Mouse (Mus musculus) midbrain, embryonic 14.5 days (tissue): ENCODE measurements at regions not wholly inside any gene's neighbourhood (a gene's known extent, or its start where the extent isn't known, plus 50 kb on each side); places are given as distances from the start of the nearest gene placed in this dataset. TPM values are rescaled to one million over a fixed set of nuclear protein-coding genes. Genes with fewer than 3 reads are reported as not detected.

Experiments
- ATAC-seq: fragments of 200-750 bp; cut with Nextera tagmentation; 2 replicates; pipeline ENCODE4 v1.8.0; 2017; ENCODE audit warnings: moderate number of reproducible peaks, moderate library complexity; ENCODE audit not compliant: low FRiP score, low TSS enrichment
- DNase-seq: peaks from one replicate; pipeline ENCODE4 v3.0.0-alpha.2; 2015
- H3K27ac ChIP-seq: fragments of 300-500 bp; sonication (generic); replicated peaks from 2 replicates; pipeline ENCODE4 v1.5.1; 2014; ENCODE audit warnings: mild to moderate bottlenecking, low read depth, low read length, moderate library complexity
- H3K27me3 ChIP-seq: fragments of 300-500 bp; sonication (generic); 2 replicates; pipeline ENCODE4 v1.6.1; 2014; ENCODE audit warnings: low read length, control low read depth, mixed read lengths; ENCODE audit not compliant: control insufficient read depth, insufficient read depth
- H3K36me3 ChIP-seq: fragments of 300-500 bp; sonication (generic); 2 replicates; pipeline ENCODE4 v1.6.1; 2014; ENCODE audit warnings: low read length, control low read depth; ENCODE audit not compliant: control insufficient read depth, insufficient read depth
- H3K4me1 ChIP-seq: fragments of 300-500 bp; sonication (generic); 2 replicates; pipeline ENCODE4 v1.6.1; 2014; ENCODE audit warnings: mild to moderate bottlenecking, antibody characterized with exemption, low read length, control low read depth; ENCODE audit not compliant: control insufficient read depth, insufficient read depth
- H3K4me2 ChIP-seq: fragments of 300-500 bp; sonication (generic); 2 replicates; pipeline ENCODE4 v1.6.1; 2014; ENCODE audit warnings: mild to moderate bottlenecking, low read length, moderate library complexity
- H3K4me3 ChIP-seq: fragments of 300-500 bp; sonication (generic); replicated peaks from 2 replicates; pipeline ENCODE4 v1.5.1; 2014; ENCODE audit warnings: low read depth, low read length
- H3K9ac ChIP-seq: fragments of 300-500 bp; sonication (generic); replicated peaks from 2 replicates; pipeline ENCODE4 v1.6.1; 2014; ENCODE audit warnings: mild to moderate bottlenecking, low read length, moderate library complexity
- H3K9me3 ChIP-seq: fragments of 300-500 bp; sonication (generic); 2 replicates; pipeline ENCODE4 v1.6.1; 2016; ENCODE audit warnings: low read length, control low read depth, mixed read lengths; ENCODE audit not compliant: control insufficient read depth
- WGBS: fragments of 180-500 bp; shearing (Covaris S2); extraction: QIAGEN DNeasy Blood & Tissue Kit; methylation state at CpG from one replicate; pipeline ENCODE4 v1.1.7; 2014; 5-methylcytosine and 5-hydroxymethylcytosine counted together
- microRNA-seq: library from miRNA; unstranded; fragments of <30 nt; microRNA quantifications from one replicate; pipeline ENCODE4, GENCODE M21; 2016

GRCm38 (mm10) chr1:77313119-77313518 lies 201.8 kb downstream of the Epha4 start:
- Histone ChIP-seq H3K4me1 (peaks cover 6% of the 10 kb centered on the region; the same call in 1 of the 2 replicates), H3K4me3 (no peak overlapping the region), H3K27ac (no peak overlapping the region), H3K27me3 (no peaks in the 10 kb centered on the region), H3K9ac (no peak overlapping the region), H3K4me2 (no peak overlapping the region), H3K36me3 (no peaks in the 10 kb centered on the region), H3K9me3 (no peaks in the 10 kb centered on the region)
- 60% methylated on average over 3 of the region's 3 CpGs for WGBS
- DNase-seq (no peak), ATAC-seq (no peak)

GRCm38 (mm10) chr1:77315347-77315746 lies 199.5 kb downstream of the Epha4 start:
- H3K4me2 ChIP-seq, result no peak overlapping the region
- no peaks in the 10 kb centered on the region for H3K36me3 ChIP-seq
- no peak overlapping the region for H3K4me3 ChIP-seq
- H3K4me1 ChIP-seq, result peaks cover 2% of the 10 kb centered on the region; the same call in 1 of the 2 replicates
- WGBS, result 76% methylated on average over 3 of the region's 3 CpGs
- ATAC-seq (no peak), DNase-seq (no peak)
- H3K27ac ChIP-seq, result no peak overlapping the region
- no peaks in the 10 kb centered on the region for H3K9me3 ChIP-seq
- H3K9ac ChIP-seq, result no peak overlapping the region
- H3K27me3 ChIP-seq, result no peaks in the 10 kb centered on the region

- no peak overlapping the region for H3K4me2 ChIP-seq
- no peaks in the 10 kb centered on the region for H3K27me3 ChIP-seq
- DNase-seq (no peak), ATAC-seq (no peak)
- H3K4me3 ChIP-seq, result no peak overlapping the region
- H3K9ac ChIP-seq, result no peak overlapping the region
- no peaks in the 10 kb centered on the region for H3K36me3 ChIP-seq
- no peaks in the 10 kb centered on the region for H3K4me1 ChIP-seq
- no peaks in the 10 kb centered on the region for H3K9me3 ChIP-seq
- WGBS, result 55% methylated on average over 9 of the region's 9 CpGs
- no peak overlapping the region for H3K27ac ChIP-seq
Observed at GRCm38 (mm10) chr1:77316198-77316597, 198.7 kb downstream of the Epha4 start.

Small RNA genes in the stretch of these regions (microRNA-seq; reads per million reads assigned to microRNA genes)
- gene Mir6343, result not detected
